Mouse (Mus musculus): ENCODE measurements around the gene Kl. TPM values are rescaled to one million over a fixed set of nuclear protein-coding genes. Genes with fewer than 3 reads are reported as not detected.

The Kl gene
- polyA plus RNA-seq, 2 experiments = 0.28 to 0.45 TPM

- H3K9me3 ChIP-seq (ENCODE audit: control insufficient read depth, low read length) = no peaks in the 10 kb centered on the region
- DNase-seq (ENCODE audit: low spot score) (peak; percentile 35), ATAC-seq (ENCODE audit: low FRiP score, low read depth) (no peak)
- H3K27me3 ChIP-seq (ENCODE audit: control insufficient read depth, insufficient read depth, low read length) = no peaks in the 10 kb centered on the region
- H3K27ac ChIP-seq (replicated peaks; ENCODE audit: low read depth, low read length) = no peak overlapping the region
- TF ChIP-seq POLR2A (IDR thresholded peaks at IDR 0.05; ENCODE audit: borderline replicate concordance, extremely low read depth, insufficient read depth, insufficient read length) = no peak
- H3K4me1 ChIP-seq (ENCODE audit: control insufficient read depth, insufficient read depth, low read length) = peaks cover 32% of the 10 kb centered on the region
- no peak overlapping the region for H3K4me3 ChIP-seq (replicated peaks; ENCODE audit: low read length)
- WGBS = 54% methylated on average over 13 of the region's 13 CpGs
- H3K4me2 ChIP-seq (replicated peaks; ENCODE audit: low read depth, low read length, severe bottlenecking) = no peak overlapping the region
- no peaks in the 10 kb centered on the region for H3K36me3 ChIP-seq (ENCODE audit: control insufficient read depth, insufficient read depth, low read length)
- H3K9ac ChIP-seq (ENCODE audit: low read depth, low read length, severe bottlenecking) = no peak overlapping the region
These were observed 67.8 kb downstream of the Kl start for GRCm38 (mm10) chr5:151020031-151020820.

GRCm38 (mm10) chr5:151020831-151021230 is 68.4 kb downstream of the Kl start:
- Histone ChIP-seq H3K4me2 (replicated peaks; ENCODE audit: low read depth, low read length, severe bottlenecking) (no peak overlapping the region), H3K27me3 (ENCODE audit: control insufficient read depth, insufficient read depth, low read length) (no peaks in the 10 kb centered on the region), H3K4me1 (ENCODE audit: control insufficient read depth, insufficient read depth, low read length) (peaks cover 32% of the 10 kb centered on the region), H3K36me3 (ENCODE audit: control insufficient read depth, insufficient read depth, low read length) (no peaks in the 10 kb centered on the region), H3K4me3 (replicated peaks; ENCODE audit: low read length) (no peak overlapping the region), H3K27ac (replicated peaks; ENCODE audit: low read depth, low read length) (no peak overlapping the region), H3K9ac (ENCODE audit: low read depth, low read length, severe bottlenecking) (no peak overlapping the region), H3K9me3 (ENCODE audit: control insufficient read depth, low read length) (no peaks in the 10 kb centered on the region)
- DNase-seq (ENCODE audit: low spot score) = no peak
- no peak for TF ChIP-seq POLR2A (IDR thresholded peaks at IDR 0.05; ENCODE audit: borderline replicate concordance, extremely low read depth, insufficient read depth, insufficient read length)
- no peak for ATAC-seq (ENCODE audit: low FRiP score, low read depth)
- 77% methylated on average over 14 of the region's 14 CpGs for WGBS

GRCm38 (mm10) chr5:151022026-151022425 is 69.6 kb downstream of the Kl start:
- no peak overlapping the region for H3K4me3 ChIP-seq (replicated peaks; ENCODE audit: low read length)
- no peak for ATAC-seq (ENCODE audit: low FRiP score, low read depth)
- H3K9me3 ChIP-seq (ENCODE audit: control insufficient read depth, low read length) = no peaks in the 10 kb centered on the region
- TF ChIP-seq POLR2A (IDR thresholded peaks at IDR 0.05; ENCODE audit: borderline replicate concordance, extremely low read depth, insufficient read depth, insufficient read length) = no peak
- 78% methylated on average over 7 of the region's 7 CpGs for WGBS
- H3K27me3 ChIP-seq (ENCODE audit: control insufficient read depth, insufficient read depth, low read length) = no peaks in the 10 kb centered on the region
- DNase-seq (ENCODE audit: low spot score) = no peak
- H3K9ac ChIP-seq (ENCODE audit: low read depth, low read length, severe bottlenecking) = no peak overlapping the region
- H3K4me2 ChIP-seq (replicated peaks; ENCODE audit: low read depth, low read length, severe bottlenecking) = no peak overlapping the region
- peaks cover 32% of the 10 kb centered on the region for H3K4me1 ChIP-seq (ENCODE audit: control insufficient read depth, insufficient read depth, low read length)
- no peaks in the 10 kb centered on the region for H3K36me3 ChIP-seq (ENCODE audit: control insufficient read depth, insufficient read depth, low read length)
- H3K27ac ChIP-seq (replicated peaks; ENCODE audit: low read depth, low read length) = no peak overlapping the region

GRCm38 (mm10) chr5:151022939-151023338 is 70.5 kb downstream of the Kl start:
- H3K4me1 ChIP-seq (ENCODE audit: control insufficient read depth, insufficient read depth, low read length) = peaks cover 36% of the 10 kb centered on the region
- ATAC-seq (ENCODE audit: low FRiP score, low read depth) (no peak), DNase-seq (ENCODE audit: low spot score) (no peak)
- 23% methylated on average over 1 of the region's 1 CpGs for WGBS
- H3K9ac ChIP-seq (ENCODE audit: low read depth, low read length, severe bottlenecking) = no peak overlapping the region
- H3K4me3 ChIP-seq (replicated peaks; ENCODE audit: low read length) = no peak overlapping the region
- no peak overlapping the region for H3K27ac ChIP-seq (replicated peaks; ENCODE audit: low read depth, low read length)
- 0 out of 2 replicates have a peak overlapping the region, but pooled peaks have one; percentile 1 for H3K4me2 ChIP-seq (replicated peaks; ENCODE audit: low read depth, low read length, severe bottlenecking)
- no peak for TF ChIP-seq POLR2A (IDR thresholded peaks at IDR 0.05; ENCODE audit: borderline replicate concordance, extremely low read depth, insufficient read depth, insufficient read length)
- H3K9me3 ChIP-seq (ENCODE audit: control insufficient read depth, low read length) = no peaks in the 10 kb centered on the region
- H3K27me3 ChIP-seq (ENCODE audit: control insufficient read depth, insufficient read depth, low read length) = no peaks in the 10 kb centered on the region
- no peaks in the 10 kb centered on the region for H3K36me3 ChIP-seq (ENCODE audit: control insufficient read depth, insufficient read depth, low read length)

GRCm38 (mm10) chr5:151023461-151023860 is 71.1 kb downstream of the Kl start:
- WGBS = 8% methylated on average over 8 of the region's 8 CpGs
- Histone ChIP-seq H3K36me3 (ENCODE audit: control insufficient read depth, insufficient read depth, low read length) (no peaks in the 10 kb centered on the region), H3K4me2 (replicated peaks; ENCODE audit: low read depth, low read length, severe bottlenecking) (0 out of 2 replicates have a peak overlapping the region, but pooled peaks have one; percentile 1), H3K27me3 (ENCODE audit: control insufficient read depth, insufficient read depth, low read length) (no peaks in the 10 kb centered on the region), H3K9ac (ENCODE audit: low read depth, low read length, severe bottlenecking) (0 out of 2 replicates have a peak overlapping the region, but pooled peaks have one; percentile 3), H3K4me1 (ENCODE audit: control insufficient read depth, insufficient read depth, low read length) (peaks cover 34% of the 10 kb centered on the region), H3K27ac (replicated peaks; ENCODE audit: low read depth, low read length) (no peak overlapping the region), H3K9me3 (ENCODE audit: control insufficient read depth, low read length) (no peaks in the 10 kb centered on the region), H3K4me3 (replicated peaks; ENCODE audit: low read length) (no peak overlapping the region)
- ATAC-seq (ENCODE audit: low FRiP score, low read depth) (0 out of 2 replicates have a peak, but pooled peaks have one; percentile 64), DNase-seq (ENCODE audit: low spot score) (peak; percentile 54)
- no peak for TF ChIP-seq POLR2A (IDR thresholded peaks at IDR 0.05; ENCODE audit: borderline replicate concordance, extremely low read depth, insufficient read depth, insufficient read length)
